Mouse (Mus musculus) kidney, embryonic 16.5 days (tissue): ENCODE measurements around the gene Med7. TPM values are rescaled to one million over a fixed set of nuclear protein-coding genes. Genes with fewer than 3 reads are reported as not detected.

Experiments used
- ATAC-seq: fragments of 200-750 bp; cut with Nextera tagmentation; 2 replicates; pipeline ENCODE4 v1.8.0; 2017; ENCODE audit warnings: moderate TSS enrichment; ENCODE audit not compliant: low FRiP score, low TSS enrichment
- H3K27ac ChIP-seq: fragments of 300-500 bp; sonication (generic); 2 replicates; pipeline ENCODE4 v1.5.1; 2014; ENCODE audit warnings: low read length
- H3K27me3 ChIP-seq: fragments of 300-500 bp; sonication (generic); 2 replicates; pipeline ENCODE4 v1.6.1; 2014; ENCODE audit warnings: low read length, control low read depth, mixed read lengths; ENCODE audit not compliant: insufficient read depth
- H3K36me3 ChIP-seq: fragments of 300-500 bp; sonication (generic); 2 replicates; pipeline ENCODE4 v1.6.1; 2014; ENCODE audit warnings: low read length, control low read depth, mixed read lengths; ENCODE audit not compliant: insufficient read depth
- H3K4me1 ChIP-seq: fragments of 300-500 bp; sonication (generic); 2 replicates; pipeline ENCODE4 v1.6.1; 2014; ENCODE audit warnings: low read length, control low read depth, mixed read lengths; ENCODE audit not compliant: insufficient read depth
- H3K4me2 ChIP-seq: fragments of 300-500 bp; sonication (generic); replicated peaks from 2 replicates; pipeline ENCODE4 v1.6.1; 2014; ENCODE audit warnings: low read depth, low read length
- H3K4me3 ChIP-seq: fragments of 300-500 bp; sonication (generic); 2 replicates; pipeline ENCODE4 v1.5.1; 2014; ENCODE audit warnings: mild to moderate bottlenecking, low read length
- H3K9ac ChIP-seq: fragments of 300-500 bp; sonication (generic); replicated peaks from 2 replicates; pipeline ENCODE4 v1.6.1; 2014; ENCODE audit warnings: low read length
- H3K9me3 ChIP-seq: fragments of 300-500 bp; sonication (generic); 2 replicates; pipeline ENCODE4 v1.6.1; 2016; ENCODE audit warnings: low read length, control low read depth
- WGBS: fragments of 180-500 bp; shearing (Covaris S2); extraction: QIAGEN DNeasy Blood & Tissue Kit; methylation state at CpG from one replicate; pipeline ENCODE4 v1.1.7; 2014; 5-methylcytosine and 5-hydroxymethylcytosine counted together
- polyA plus RNA-seq: library from polyadenylated mRNA; unstranded; fragments of >200 nt; fragmentation: Nextera tagmentation; extraction: Ambion mirVana; gene quantifications from 2 replicates; pipeline ENCODE4 v1.2.1, GENCODE M21; 2015

Gene Med7
- polyA plus RNA-seq, 1 experiment from 2014 or later: 76.7 TPM

DNA sequence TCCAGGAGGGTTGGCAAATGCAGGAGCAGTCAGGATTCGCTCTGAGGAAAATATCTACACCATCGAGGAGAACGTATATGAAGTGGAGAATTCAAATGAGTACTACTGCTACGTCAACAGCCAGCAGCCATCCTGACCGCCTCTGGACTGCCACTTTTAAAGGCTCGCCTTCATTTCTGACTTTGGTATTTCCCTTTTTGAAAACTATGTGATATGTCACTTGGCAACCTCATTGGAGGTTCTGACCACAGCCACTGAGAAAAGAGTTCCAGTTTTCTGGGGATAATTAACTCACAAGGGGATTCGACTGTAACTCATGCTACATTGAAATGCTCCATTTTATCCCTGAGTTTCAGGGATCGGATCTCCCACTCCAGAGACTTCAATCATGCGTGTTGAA lies 42.6 kb downstream of the Med7 start:
- no peak for ATAC-seq

GRCm38 (mm10) chr11:46480517-46480916 lies 43.8 kb downstream of the Med7 start:
- H3K4me3 ChIP-seq: no peak overlapping the region
- H3K9ac ChIP-seq: no peak overlapping the region

More for the DNA sequence above, 42.6 kb downstream of the Med7 start:
- Histone ChIP-seq H3K27ac (no peak overlapping the region), H3K9me3 (no peaks in the 10 kb centered on the region), H3K4me2 (no peak overlapping the region), H3K4me3 (no peak overlapping the region), H3K36me3 (no peaks in the 10 kb centered on the region), H3K9ac (no peak overlapping the region), H3K4me1 (no peaks in the 10 kb centered on the region), H3K27me3 (no peaks in the 10 kb centered on the region)
- 80% methylated on average over 9 of the region's 9 CpGs for WGBS

GRCm38 (mm10) chr11:46488231-46488630 lies 51.5 kb downstream of the Med7 start:
- no peak overlapping the region for H3K4me2 ChIP-seq
- H3K36me3 ChIP-seq: no peaks in the 10 kb centered on the region
- no peak overlapping the region for H3K27ac ChIP-seq
- no peaks in the 10 kb centered on the region for H3K4me1 ChIP-seq
- no peak overlapping the region for H3K9ac ChIP-seq
- no peak for ATAC-seq
- no peaks in the 10 kb centered on the region for H3K9me3 ChIP-seq
- no peaks in the 10 kb centered on the region for H3K27me3 ChIP-seq
- H3K4me3 ChIP-seq: no peak overlapping the region
- WGBS: 32% methylated on average over 1 of the region's 1 CpGs

More at GRCm38 (mm10) chr11:46480517-46480916, 43.8 kb downstream of the Med7 start:
- WGBS: 62% methylated on average over 7 of the region's 7 CpGs
- ATAC-seq: no peak
- Histone ChIP-seq H3K27me3 (no peaks in the 10 kb centered on the region), H3K27ac (no peak overlapping the region), H3K9me3 (no peaks in the 10 kb centered on the region), H3K4me2 (no peak overlapping the region), H3K36me3 (no peaks in the 10 kb centered on the region), H3K4me1 (no peaks in the 10 kb centered on the region)

GRCm38 (mm10) chr11:46488650-46489049 lies 51.9 kb downstream of the Med7 start:
- Histone ChIP-seq H3K27ac (no peak overlapping the region), H3K9ac (no peak overlapping the region), H3K9me3 (no peaks in the 10 kb centered on the region), H3K4me1 (no peaks in the 10 kb centered on the region), H3K36me3 (no peaks in the 10 kb centered on the region), H3K4me2 (no peak overlapping the region), H3K4me3 (no peak overlapping the region), H3K27me3 (no peaks in the 10 kb centered on the region)
- WGBS: 83% methylated on average over 2 of the region's 2 CpGs
- no peak for ATAC-seq

Other genes starting within 250 kb of the Med7 start
- gene Fndc9, start 201.4 kb upstream of the Med7 start, polyA plus RNA-seq: 0.09 TPM in 1 of 2 replicates, not detected in the other
- 17.7 and 18.1 TPM in 2 replicates for gene Cyfip2, start 124.1 kb upstream of the Med7 start, polyA plus RNA-seq
- 0.16 and 0.22 TPM in 2 replicates for gene Itk, start 47.4 kb upstream of the Med7 start, polyA plus RNA-seq
- not detected in 2 replicates for gene Fam71b, start 40.4 kb upstream of the Med7 start, polyA plus RNA-seq
- gene Havcr2, start 18.0 kb downstream of the Med7 start, polyA plus RNA-seq: 0.09 and 0.21 TPM in 2 replicates
- gene Gm12169, start 87.3 kb downstream of the Med7 start, polyA plus RNA-seq: not detected in 2 replicates
- gene BC053393, start 134.6 kb downstream of the Med7 start, polyA plus RNA-seq: not detected in 2 replicates
- not detected in 2 replicates for gene Dppa1, start 192.3 kb downstream of the Med7 start, polyA plus RNA-seq